Mouse (Mus musculus) CH12.LX (cell line): ENCODE measurements around the gene Ltn1. TPM values are rescaled to one million over a fixed set of nuclear protein-coding genes. Genes with fewer than 3 reads are reported as not detected.

ENCODE experiments used
- DNase-seq: peaks from one replicate; pipeline ENCODE4 v3.0.0-alpha.2; 2013; ENCODE audit errors: extremely low read depth
- H3K27ac ChIP-seq: 2 replicates; pipeline ENCODE4 v1.5.1; 2012; ENCODE audit warnings: low read depth, mild to moderate bottlenecking, control low read depth, moderate library complexity; ENCODE audit not compliant: insufficient read depth
- H3K27me3 ChIP-seq: replicated peaks from 2 replicates; pipeline ENCODE3; 2012; ENCODE audit warnings: inconsistent platforms
- H3K36me3 ChIP-seq, 2 experiments: replicated peaks in 1 of 2; 2 replicates each; pipeline versions ENCODE3 to v1.6.1; 2012; ENCODE audit warnings: inconsistent platforms in 1 of 2, low read length in 1 of 2, mild to moderate bottlenecking in 1 of 2, mixed read lengths in 1 of 2, moderate library complexity in 1 of 2; ENCODE audit not compliant: control insufficient read depth in 1 of 2, insufficient read depth in 1 of 2
- H3K4me1 ChIP-seq, 2 experiments: 2 replicates each; pipeline ENCODE4 v1.6.1; 2012; ENCODE audit warnings: inconsistent platforms in 1 of 2, moderate library complexity in 1 of 2; ENCODE audit not compliant: insufficient read depth in 2 of 2, control insufficient read depth in 1 of 2
- H3K4me2 ChIP-seq: 2 replicates; pipeline ENCODE4 v1.6.1; 2012; ENCODE audit warnings: low read depth, mild to moderate bottlenecking, control low read depth; ENCODE audit not compliant: poor library complexity, insufficient read depth, severe bottlenecking
- H3K4me3 ChIP-seq, 3 experiments: fragments of 150-350 bp in 1 of 3; sonication (generic) in 1 of 3; replicated peaks in 1 of 3; 2 replicates each; pipeline versions ENCODE3 to v1.5.1; 2011 to 2012; ENCODE audit warnings: low read depth in 2 of 3, low read length in 2 of 3, mild to moderate bottlenecking in 2 of 3, moderate library complexity in 2 of 3, control low read depth in 1 of 3, improper control_type of control experiment in 1 of 3, inconsistent platforms in 1 of 3, mixed read lengths in 1 of 3; ENCODE audit not compliant: poor library complexity in 1 of 3
- H3K79me2 ChIP-seq: replicated peaks from 2 replicates; pipeline ENCODE4 v1.6.1; 2012; ENCODE audit warnings: mild to moderate bottlenecking, moderate library complexity; ENCODE audit not compliant: control insufficient read depth, poor library complexity, insufficient read depth, severe bottlenecking; ENCODE audit errors: extremely low read depth
- H3K9ac ChIP-seq: 2 replicates; pipeline ENCODE4 v1.6.1; 2012; ENCODE audit warnings: low read depth, mild to moderate bottlenecking, control low read depth, moderate library complexity; ENCODE audit not compliant: insufficient read depth
- H3K9me3 ChIP-seq: replicated peaks from 2 replicates; pipeline ENCODE3; 2012; ENCODE audit warnings: low read length, inconsistent platforms, mixed read lengths
- BHLHE40 ChIP-seq: IDR thresholded peaks from 2 replicates; pipeline ENCODE4 v1.6.1; 2011; ENCODE audit warnings: mild to moderate bottlenecking, low read depth, low read length, improper control_type of control experiment
- CHD1 ChIP-seq: IDR thresholded peaks from 2 replicates; pipeline ENCODE4 v1.6.1; 2012; ENCODE audit warnings: low read depth, low read length, improper control_type of control experiment, inconsistent platforms
- CHD2 ChIP-seq: IDR thresholded peaks from 2 replicates; pipeline ENCODE4 v1.6.1; 2011; ENCODE audit warnings: low read length, improper control_type of control experiment
- E2F4 ChIP-seq: IDR thresholded peaks from 2 replicates; pipeline ENCODE4 v1.6.1; 2011; ENCODE audit warnings: low read depth, low read length, improper control_type of control experiment; ENCODE audit not compliant: insufficient replicate concordance
- ELF1 ChIP-seq: IDR thresholded peaks from 2 replicates; pipeline ENCODE4 v1.6.1; 2014; ENCODE audit warnings: low read depth, mild to moderate bottlenecking, inconsistent platforms, low read length, improper control_type of control experiment
- ETS1 ChIP-seq: conservative IDR thresholded peaks from 2 replicates; pipeline ENCODE4 v1.6.1; 2012; ENCODE audit warnings: low read depth, mild to moderate bottlenecking, inconsistent platforms, low read length, improper control_type of control experiment, moderate library complexity
- HCFC1 ChIP-seq: IDR thresholded peaks from 2 replicates; pipeline ENCODE4 v1.6.1; 2012; ENCODE audit warnings: low read depth, mild to moderate bottlenecking, inconsistent platforms, low read length, improper control_type of control experiment
- JUN ChIP-seq: IDR thresholded peaks from 2 replicates; pipeline ENCODE4 v1.6.1; 2011; ENCODE audit warnings: low read depth, mild to moderate bottlenecking, low read length, improper control_type of control experiment, moderate library complexity; ENCODE audit not compliant: insufficient read depth
- KAT2A ChIP-seq: IDR thresholded peaks from 2 replicates; pipeline ENCODE4 v1.6.1; 2012; ENCODE audit warnings: low read length, improper control_type of control experiment, inconsistent platforms; ENCODE audit not compliant: insufficient replicate concordance
- MAFK ChIP-seq: IDR thresholded peaks from 2 replicates; pipeline ENCODE4 v1.6.1; 2011; ENCODE audit warnings: low read length, improper control_type of control experiment; ENCODE audit not compliant: insufficient replicate concordance
- MAZ ChIP-seq: IDR thresholded peaks from 2 replicates; pipeline ENCODE4 v1.6.1; 2012; ENCODE audit warnings: low read depth, mild to moderate bottlenecking, inconsistent platforms, low read length, improper control_type of control experiment, moderate library complexity
- MEF2A ChIP-seq: IDR thresholded peaks from 2 replicates; pipeline ENCODE4 v1.6.1; 2014; ENCODE audit warnings: low read depth, mild to moderate bottlenecking, inconsistent platforms, low read length, improper control_type of control experiment, borderline replicate concordance
- MXI1 ChIP-seq: IDR thresholded peaks from 2 replicates; pipeline ENCODE4 v1.6.1; 2011; ENCODE audit warnings: mild to moderate bottlenecking, low read depth, low read length, improper control_type of control experiment
- MYC ChIP-seq: IDR thresholded peaks from 2 replicates; pipeline ENCODE4 v1.6.1; 2011; ENCODE audit warnings: low read depth, mild to moderate bottlenecking, improper control_type of control experiment, low read length
- NRF1 ChIP-seq: IDR thresholded peaks from 2 replicates; pipeline ENCODE4 v1.6.1; 2014; ENCODE audit warnings: low read depth, mild to moderate bottlenecking, inconsistent platforms, low read length, improper control_type of control experiment, moderate library complexity
- POLR2AphosphoS2 ChIP-seq: IDR thresholded peaks from 2 replicates; pipeline ENCODE4 v1.6.1; 2011; ENCODE audit warnings: low read depth, low read length, improper control_type of control experiment
- RAD21 ChIP-seq: IDR thresholded peaks from 2 replicates; pipeline ENCODE4 v1.6.1; 2011; ENCODE audit warnings: low read depth, mild to moderate bottlenecking, low read length, improper control_type of control experiment, moderate library complexity
- SIN3A ChIP-seq: IDR thresholded peaks from 2 replicates; pipeline ENCODE4 v1.6.1; 2012; ENCODE audit warnings: low read length, improper control_type of control experiment, inconsistent platforms
- SMC3 ChIP-seq: IDR thresholded peaks from 2 replicates; pipeline ENCODE4 v1.6.1; 2011; ENCODE audit warnings: low read depth, low read length, improper control_type of control experiment
- TBP ChIP-seq: conservative IDR thresholded peaks from 2 replicates; pipeline ENCODE4 v1.6.1; 2011; ENCODE audit warnings: low read depth, low read length, improper control_type of control experiment
- USF1 ChIP-seq: IDR thresholded peaks from 2 replicates; pipeline ENCODE4 v1.6.1; 2014; ENCODE audit warnings: low read depth, mild to moderate bottlenecking, inconsistent platforms, low read length, improper control_type of control experiment
- USF2 ChIP-seq: conservative IDR thresholded peaks from 2 replicates; pipeline ENCODE4 v1.6.1; 2011; ENCODE audit warnings: low read depth, low read length, improper control_type of control experiment
- ZC3H11A ChIP-seq: IDR thresholded peaks from 2 replicates; pipeline ENCODE4 v1.6.1; 2012; ENCODE audit warnings: low read depth, mild to moderate bottlenecking, inconsistent platforms, low read length, improper control_type of control experiment
- ZKSCAN1 ChIP-seq: IDR thresholded peaks from 2 replicates; pipeline ENCODE4 v1.6.1; 2012; ENCODE audit warnings: low read depth, inconsistent platforms, low read length, improper control_type of control experiment, borderline replicate concordance
- ZMIZ1 ChIP-seq: IDR thresholded peaks from 2 replicates; pipeline ENCODE4 v1.6.1; 2012; ENCODE audit warnings: low read depth, mild to moderate bottlenecking, inconsistent platforms, low read length, improper control_type of control experiment
- ZNF384 ChIP-seq: IDR thresholded peaks from 2 replicates; pipeline ENCODE4 v1.6.1; 2012; ENCODE audit warnings: low read depth, low read length, improper control_type of control experiment, inconsistent platforms
- dilution Hi-C: fragments of 300-500 bp; cut with MboI; formaldehyde crosslinking; loops from 2 replicates; pipeline ENCODE4 v1.14.3; 2020; ENCODE audit warnings: low sequenced_read_pairs; ENCODE audit not compliant: extremely low pct_unique_long_range_greater_than_20kb, extremely low pct_ligation_motif_present
- in situ Hi-C: fragments of 300-500 bp; cut with MboI; formaldehyde crosslinking; loops from 3 replicates; pipeline ENCODE4 v1.14.3; 2019; ENCODE audit warnings: low sequenced_read_pairs, low pct_ligation_motif_present, low pct_unique_long_range_greater_than_20kb, mixed read lengths
- polyA plus RNA-seq: library from polyadenylated mRNA; unstranded; fragments of >175 nt; gene quantifications from 2 replicates; pipeline ENCODE4 v1.2.1, GENCODE M21; 2012; ENCODE audit warnings: low read depth; ENCODE audit not compliant: insufficient read length
- total RNA-seq, 2 experiments: library from RNA; depleted of rRNA; stranded (reverse); fragments of 300-350 nt in 1 of 2; fragments of >200 nt in 1 of 2; gene quantifications; 2 replicates each; pipeline ENCODE4 v1.2.3; 2012 to 2014

The Ltn1 gene
- total and polyA plus RNA-seq, 3 experiments: 21.5 to 34.6 (median 30.8) TPM

- no peak for TF ChIP-seq CHD1
- peak; percentile 60 for TF ChIP-seq NRF1
- peak; percentile 97 for TF ChIP-seq MXI1
- TF ChIP-seq MYC: peak; percentile 100
- peak; percentile 87 for TF ChIP-seq POLR2AphosphoS2
- TF ChIP-seq ZKSCAN1: no peak; the same call in 1 of the 2 replicates
- TF ChIP-seq USF1: peak; percentile 67
Observed at GRCm38 (mm10) chr16:87454419-87455179, 22.2 kb upstream of the Ltn1 start, which contains the start of gene Usp16 (continued).

DNA sequence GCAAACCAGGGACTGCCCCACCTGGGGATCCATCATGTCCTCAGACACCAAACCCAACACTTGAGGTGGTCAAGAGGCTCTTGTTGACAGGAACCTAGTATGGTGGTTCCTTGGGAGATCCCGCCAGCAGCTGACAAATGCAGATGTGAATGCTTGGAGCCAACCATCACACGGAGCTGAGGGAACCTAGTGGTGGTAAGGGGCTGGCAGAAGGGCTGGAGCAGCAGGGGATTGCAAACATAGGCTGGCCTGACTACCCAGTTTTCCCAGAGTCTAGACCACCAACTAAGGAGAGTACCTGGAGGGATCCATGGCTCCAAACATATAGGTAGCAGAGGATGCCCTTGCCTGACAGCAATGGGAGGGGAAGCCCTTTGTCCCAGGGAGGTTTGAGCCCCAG is 20.8 kb upstream of the Ltn1 start:
- in situ Hi-C loops: no loop called here
- no peaks in the 10 kb centered on the region for H3K9me3 ChIP-seq
- DNase-seq: no peak
- H3K79me2 ChIP-seq: peaks cover 30% of the 10 kb centered on the region
- peaks cover 7 to 25% of the 10 kb centered on the region in 2 experiments for H3K4me1 ChIP-seq
- dilution Hi-C loops: no loop called here
- H3K27ac ChIP-seq: no peak overlapping the region
- no peak overlapping the region for H3K4me2 ChIP-seq
- H3K4me3 ChIP-seq: no peak overlapping the region
- no peak overlapping the region for H3K9ac ChIP-seq
- H3K27me3 ChIP-seq: peaks cover 3% of the 10 kb centered on the region
- H3K36me3 ChIP-seq: peaks cover 0 to 9% of the 10 kb centered on the region in 2 experiments
- TF ChIP-seq TBP: no peak
- TF ChIP-seq JUN: no peak
- no peak for TF ChIP-seq ZMIZ1
- no peak for TF ChIP-seq ELF1
- no peak for TF ChIP-seq MEF2A
- no peak for TF ChIP-seq E2F4
- TF ChIP-seq MAZ: no peak
- no peak for TF ChIP-seq MXI1
- no peak for TF ChIP-seq CHD2
- TF ChIP-seq BHLHE40: no peak

- Histone ChIP-seq H3K79me2 (no peaks in the 10 kb centered on the region), H3K4me2 (no peak overlapping the region), H3K9me3 (no peaks in the 10 kb centered on the region), H3K36me3 (no peaks in the 10 kb centered on the region), H3K4me1 (peaks cover 3 to 8% of the 10 kb centered on the region in 2 experiments; a peak in 2 of 4 replicates), H3K27me3 (peaks cover under 1% of the 10 kb centered on the region)
- in situ Hi-C loops: no loop called here
- dilution Hi-C loops: no loop called here
- TF ChIP-seq RAD21 (no peak), JUN (no peak), TBP (no peak), POLR2AphosphoS2 (no peak), ZKSCAN1 (no peak), E2F4 (no peak), MEF2A (no peak), NRF1 (no peak), HCFC1 (no peak), MAFK (no peak), SMC3 (no peak), MYC (no peak), SIN3A (no peak), ZC3H11A (no peak), ETS1 (no peak), USF2 (no peak), KAT2A (no peak), ZNF384 (no peak)
- TF ChIP-seq, all 38 proteins: peak for 0
- Histone ChIP-seq H3K27ac (no peak overlapping the region), H3K9ac (no peak overlapping the region), H3K4me3 (no peak overlapping the region)
- no peak for DNase-seq
Observed at GRCm38 (mm10) chr16:87445528-87445927, 13.1 kb upstream of the Ltn1 start.
